Mouse (Mus musculus): ENCODE data around the gene Vmn1r209.
A peak's percentile ranks its signal among the peaks of the same experiment; 100 is the strongest.
"Not testable (repeated sequence)": the region's sequence is repeated elsewhere in the genome, so short reads cannot be mapped to it uniquely, and the experiment has no call there.

DNA sequence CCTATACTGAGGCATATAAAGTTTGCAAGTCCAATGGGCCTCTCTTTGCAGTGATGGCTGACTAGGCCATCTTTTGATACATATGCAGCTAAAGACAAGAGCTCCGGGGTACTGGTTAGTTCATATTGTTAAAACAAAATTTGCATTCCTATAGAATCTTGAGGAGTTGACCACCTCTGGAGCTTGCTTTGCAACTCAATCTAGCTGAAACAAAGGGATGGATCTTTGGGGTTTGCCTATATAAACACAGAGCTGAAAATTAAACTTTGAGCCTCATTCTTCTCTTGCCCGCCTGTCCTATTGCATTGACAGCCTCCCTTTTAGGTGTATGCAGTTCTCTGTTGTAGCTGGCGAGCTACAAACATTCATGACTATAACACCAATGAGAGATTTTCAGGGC lies 34.8 kb upstream of the Vmn1r209 start:
- not testable (repeated sequence) for TF ChIP-seq CTCF (conservative IDR thresholded peaks at IDR 0.05; ENCODE audit: low read length)
- TF ChIP-seq NANOG (IDR thresholded peaks at IDR 0.05; ENCODE audit: borderline replicate concordance, low read length): peak; percentile 71; the same call in 1 of the 2 replicates

All from E14TG2a.4 (cell line).